Mouse (Mus musculus) gastrocnemius, adult 18-20 months (tissue): ENCODE measurements at regions not wholly inside any gene's neighbourhood (a gene's known extent, or its start where the extent isn't known, plus 50 kb on each side); places are given as distances from the start of the nearest gene placed in this dataset.

ENCODE experiments used
- DNase-seq: peaks from one replicate; pipeline ENCODE4 v3.0.0; 2021; ENCODE audit warnings: low spot score

DNA sequence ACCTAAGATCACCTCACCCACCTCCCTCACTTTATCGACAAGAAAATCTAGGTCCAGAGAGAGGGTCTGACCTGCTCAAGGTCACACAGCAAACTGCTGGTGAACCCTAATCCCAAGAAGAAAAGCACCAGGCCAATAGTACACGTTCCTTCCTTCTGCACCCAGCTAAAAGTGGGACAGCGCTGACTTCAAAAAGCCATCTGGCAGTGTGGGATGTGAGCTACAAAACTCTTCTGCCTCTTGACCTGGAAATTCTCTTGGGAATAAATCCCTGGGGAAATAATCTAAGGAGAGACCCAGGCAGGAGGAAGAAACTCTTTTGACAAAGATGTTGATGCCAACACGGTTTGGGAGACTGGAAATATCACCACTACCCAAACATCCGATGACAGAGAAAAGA, 175.4 kb downstream of the Cct6b start:
- DNase-seq = no peak

DNA sequence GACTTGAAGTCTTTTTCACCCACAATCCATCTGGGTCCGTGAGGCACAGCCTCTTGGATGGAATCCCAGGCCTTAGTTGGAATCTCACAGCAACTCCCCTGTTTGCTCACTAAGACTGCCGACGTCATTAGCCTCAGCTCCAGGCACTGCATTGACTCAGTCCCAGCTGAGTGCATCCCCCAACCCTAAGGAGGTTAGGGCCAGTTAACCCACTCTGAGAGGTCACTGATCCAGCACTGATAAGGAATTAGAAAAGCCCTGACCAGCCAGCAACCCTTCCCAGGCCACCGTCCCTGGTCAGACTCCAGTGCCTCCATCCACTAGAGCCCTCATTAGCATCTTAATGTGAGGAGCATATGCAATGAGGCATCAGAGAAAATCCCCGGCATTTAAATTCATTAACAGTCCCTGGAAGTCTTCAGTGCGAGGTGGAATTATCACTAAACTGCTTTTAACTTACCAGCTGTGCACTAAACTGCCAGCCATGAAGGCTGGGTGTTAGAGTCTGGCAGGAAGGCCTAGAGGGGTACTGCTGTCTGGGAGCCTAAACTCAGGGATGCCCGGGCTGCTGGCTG, 184.2 kb downstream of the Cct6b start:
- DNase-seq = no peak

DNA sequence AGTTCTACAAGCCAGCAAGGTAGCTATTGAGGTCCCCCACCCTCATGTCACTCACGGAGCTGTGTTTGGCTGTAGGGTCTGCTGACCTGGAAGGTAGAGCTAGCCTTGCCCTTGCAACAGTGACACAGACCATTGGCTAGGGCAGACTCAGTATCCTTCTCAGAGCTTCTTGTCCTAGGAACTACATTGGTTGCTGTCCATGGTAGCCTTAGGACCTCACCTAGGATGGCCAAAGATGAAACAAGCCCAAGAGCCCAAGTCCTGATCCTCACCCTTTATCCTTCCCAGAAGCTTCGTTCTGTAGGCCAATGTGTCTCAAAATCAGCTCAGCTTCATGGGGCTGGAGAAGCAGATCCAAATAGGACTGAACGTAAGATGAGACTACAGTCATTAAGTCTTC, 187.3 kb downstream of the Tmem132e start:
- DNase-seq = no peak

DNA sequence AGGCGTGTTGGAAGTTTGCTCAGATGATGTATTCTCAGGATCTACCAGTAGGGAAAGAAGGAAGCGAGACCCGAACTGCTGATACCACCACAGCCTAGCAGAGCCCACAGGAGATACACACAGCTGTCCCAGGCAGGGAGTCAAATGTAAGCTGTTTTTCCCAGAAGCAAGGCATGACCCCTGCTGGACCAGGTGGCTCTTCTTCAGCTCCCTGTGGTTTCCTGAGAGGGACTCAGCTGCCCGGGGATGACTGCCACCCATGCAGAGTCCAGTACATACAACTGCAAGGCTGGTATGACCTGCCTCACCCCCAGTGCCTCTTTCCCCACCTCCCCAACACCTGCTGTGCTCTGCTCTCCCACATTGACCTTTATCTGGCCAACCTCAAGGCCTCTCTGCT, 184.4 kb downstream of the Tmem132e start:
- no peak for DNase-seq

DNA sequence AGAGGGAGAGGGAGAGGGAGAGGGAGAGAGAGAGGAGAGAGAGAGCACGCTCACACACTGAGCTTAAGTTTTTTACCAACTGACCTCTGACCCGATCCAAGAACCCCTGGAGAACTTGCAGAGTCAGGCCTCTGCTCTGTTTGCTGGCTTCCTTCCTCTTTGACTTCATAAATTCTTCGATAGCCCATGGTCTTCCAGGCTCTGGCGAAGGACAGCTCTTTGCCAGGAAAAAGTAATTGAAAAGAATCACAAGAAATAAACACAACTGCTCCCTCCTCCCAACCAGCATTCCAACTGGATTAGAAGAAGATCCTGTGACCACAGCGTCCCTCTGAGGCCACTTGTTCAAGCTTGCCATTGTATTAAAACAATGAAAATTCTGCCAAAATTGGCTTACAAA, 182.8 kb downstream of the Tmem132e start:
- DNase-seq = peak; percentile 24

DNA sequence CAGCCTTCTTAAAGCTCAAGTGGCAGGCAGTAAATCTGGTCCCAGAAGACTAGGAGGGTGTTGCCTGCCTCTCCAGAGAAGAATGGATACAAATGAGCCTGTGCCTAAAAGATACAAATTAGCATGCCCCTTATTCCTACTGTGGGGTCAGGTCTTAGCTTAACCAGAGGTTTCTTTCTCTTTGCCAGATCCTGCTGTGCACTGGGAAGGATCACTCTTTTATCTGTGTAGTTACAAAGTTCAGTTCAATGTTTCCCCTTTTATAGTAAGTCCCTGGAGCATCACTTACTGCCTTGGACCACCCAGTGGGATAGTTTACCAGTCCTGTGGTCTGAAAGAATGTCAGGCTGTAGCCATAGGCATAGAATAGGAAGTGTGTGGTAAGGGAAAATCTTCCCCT, 181.1 kb downstream of the Tmem132e start:
- no peak for DNase-seq

DNA sequence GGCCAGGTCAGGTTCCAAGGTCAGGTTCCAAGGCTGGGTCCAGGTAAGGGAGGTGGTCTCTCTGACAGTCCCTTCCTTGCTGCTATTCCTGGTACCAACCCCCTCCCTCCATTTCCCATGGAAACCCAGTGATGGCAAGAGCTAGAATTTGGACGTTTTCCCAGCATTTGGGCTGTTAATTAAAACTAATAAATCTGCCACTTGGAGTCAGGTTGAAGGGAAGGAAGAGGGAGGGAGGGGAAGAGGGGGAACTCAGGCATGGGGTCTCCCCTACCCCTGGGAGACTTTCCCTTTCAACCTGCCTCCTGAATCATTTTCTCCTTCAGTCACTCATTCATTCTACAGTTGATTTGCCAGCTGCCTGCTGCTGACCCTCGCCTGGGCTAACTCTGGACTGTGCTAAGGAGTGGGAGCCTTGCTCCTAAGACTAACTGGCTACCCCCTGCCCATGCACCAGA, 179.5 kb downstream of the Tmem132e start:
- DNase-seq = no peak

DNA sequence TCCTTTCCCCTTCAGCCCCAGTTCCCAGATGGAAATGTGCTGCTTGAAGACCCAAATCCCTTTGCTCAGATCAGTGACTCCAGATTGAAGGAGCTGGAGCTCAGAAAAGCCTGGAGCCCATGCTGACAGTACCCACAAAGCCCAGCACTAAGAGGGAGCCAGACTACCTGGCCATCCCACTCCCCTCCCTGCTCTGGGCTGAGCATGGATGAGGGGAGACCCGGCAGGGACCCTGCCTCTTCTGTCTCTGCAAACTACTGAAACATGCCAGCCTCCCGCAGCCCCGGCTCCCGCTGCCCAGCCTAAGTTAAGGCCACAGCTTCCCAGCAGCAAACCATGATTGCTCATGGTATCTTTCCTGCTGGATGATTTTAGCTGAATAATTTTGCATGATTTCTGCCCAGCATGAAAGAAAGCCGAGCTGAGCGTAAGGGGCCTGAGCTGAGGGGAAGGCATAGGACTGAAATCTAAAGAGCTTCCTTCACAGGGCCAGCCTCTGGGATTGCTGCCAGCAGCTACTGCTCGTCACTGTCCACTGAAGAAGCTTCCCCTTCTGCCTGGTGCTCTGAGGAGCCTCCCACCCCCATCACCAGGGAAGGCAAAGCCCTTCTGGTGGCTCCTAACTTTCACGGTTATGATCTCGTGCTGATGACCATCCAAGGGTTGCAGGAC, 178.4 kb downstream of the Tmem132e start:
- peak; percentile 6 for DNase-seq

DNA sequence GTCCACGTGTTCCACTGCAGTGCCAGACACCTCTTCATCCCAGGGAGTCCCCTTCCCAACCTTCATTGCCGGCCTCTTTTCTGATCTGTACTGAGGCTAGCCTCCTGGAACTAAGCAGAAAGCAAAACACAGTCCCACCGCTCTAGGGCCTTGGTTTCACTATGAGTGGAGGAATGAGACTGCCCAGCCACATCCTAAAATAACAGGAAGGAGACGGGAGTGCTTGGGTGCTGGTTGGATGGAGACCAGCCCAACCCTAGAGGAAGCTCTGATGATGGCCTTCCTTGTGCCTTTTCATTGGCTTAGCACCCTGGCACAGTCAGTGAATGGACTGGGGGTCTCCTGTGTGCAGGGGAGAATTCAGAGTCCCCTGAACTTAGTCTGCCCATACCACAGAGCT, 177.4 kb downstream of the Tmem132e start:
- no peak for DNase-seq

DNA sequence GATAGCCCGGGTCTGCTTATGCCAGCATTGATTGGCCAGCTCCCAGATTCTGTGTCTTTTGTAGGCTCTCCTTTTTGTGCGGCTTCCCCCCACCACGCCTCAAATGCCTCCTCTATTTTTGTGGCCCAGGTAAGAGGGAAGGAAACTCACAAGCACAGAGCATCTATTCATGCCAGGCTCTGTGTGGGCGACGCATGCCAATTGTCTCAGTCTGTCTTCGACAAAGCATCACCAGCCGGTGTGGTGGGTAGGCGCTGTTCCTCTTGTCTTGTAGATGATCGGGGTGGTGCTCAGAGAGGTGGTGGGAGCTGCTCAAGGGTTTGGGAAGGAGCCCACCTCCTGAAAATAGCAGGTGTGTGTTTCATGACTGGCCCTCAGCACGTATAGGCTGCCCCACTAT, 175.5 kb downstream of the Tmem132e start:
- no peak for DNase-seq

DNA sequence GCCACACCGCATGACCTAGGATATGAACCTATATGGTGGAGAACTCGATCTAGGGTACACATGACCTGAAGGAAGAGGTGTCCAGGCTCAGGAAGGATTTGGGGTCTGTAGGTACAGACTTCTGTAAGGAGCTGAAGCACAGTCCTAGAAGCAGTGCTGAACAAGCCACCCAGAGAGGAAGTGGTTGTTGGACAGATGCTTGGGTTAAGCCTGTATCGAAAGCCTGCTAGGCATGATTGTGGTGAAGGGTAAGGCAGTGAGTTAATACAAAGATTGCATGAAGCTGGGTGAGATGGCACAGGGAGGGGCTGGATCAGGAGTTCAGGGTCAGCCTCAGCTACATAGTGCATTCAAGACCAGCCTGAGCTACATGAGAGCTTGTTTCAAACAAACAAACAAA, 153.3 kb downstream of the Tmem132e start:
- DNase-seq = no peak

DNA sequence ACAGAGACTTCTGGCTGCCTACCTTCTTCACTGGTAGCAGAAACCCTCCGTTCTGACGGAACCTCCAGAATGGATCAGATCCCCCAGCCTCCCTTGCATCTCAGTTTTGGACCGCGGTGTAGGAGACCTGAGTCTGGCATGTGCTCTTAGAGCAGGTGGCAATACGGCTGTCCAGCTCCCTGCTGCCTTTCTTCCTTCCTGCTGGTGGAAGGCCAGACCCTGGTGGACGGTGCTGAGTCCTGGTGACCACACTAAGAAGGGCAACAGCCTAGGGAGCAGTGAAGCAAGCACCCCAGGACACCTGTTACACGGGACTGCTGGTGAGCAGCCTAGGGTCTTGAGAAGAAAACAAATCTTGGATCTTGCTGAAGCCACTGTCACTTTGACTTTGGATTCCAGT, 152.7 kb downstream of the Tmem132e start:
- DNase-seq = no peak

DNA sequence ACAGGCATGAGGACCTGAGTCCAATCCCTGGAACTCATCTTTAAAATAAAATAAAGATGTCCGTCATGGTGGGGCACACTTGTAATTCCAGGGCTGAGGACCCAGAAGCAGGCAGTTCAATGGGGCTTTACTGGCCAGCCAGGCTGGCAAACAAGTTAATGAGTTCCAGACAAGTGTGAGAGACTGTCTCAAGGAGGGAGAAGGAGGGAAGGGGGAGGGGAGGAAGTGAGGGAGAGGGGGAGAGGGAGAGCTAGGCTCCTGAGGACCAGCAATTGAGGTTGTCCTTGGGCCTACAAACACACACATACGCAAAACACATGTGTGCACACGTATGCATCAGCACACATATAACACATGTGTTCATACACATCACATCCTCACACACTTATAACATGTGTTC, 149.2 kb downstream of the Tmem132e start:
- no peak for DNase-seq

DNA sequence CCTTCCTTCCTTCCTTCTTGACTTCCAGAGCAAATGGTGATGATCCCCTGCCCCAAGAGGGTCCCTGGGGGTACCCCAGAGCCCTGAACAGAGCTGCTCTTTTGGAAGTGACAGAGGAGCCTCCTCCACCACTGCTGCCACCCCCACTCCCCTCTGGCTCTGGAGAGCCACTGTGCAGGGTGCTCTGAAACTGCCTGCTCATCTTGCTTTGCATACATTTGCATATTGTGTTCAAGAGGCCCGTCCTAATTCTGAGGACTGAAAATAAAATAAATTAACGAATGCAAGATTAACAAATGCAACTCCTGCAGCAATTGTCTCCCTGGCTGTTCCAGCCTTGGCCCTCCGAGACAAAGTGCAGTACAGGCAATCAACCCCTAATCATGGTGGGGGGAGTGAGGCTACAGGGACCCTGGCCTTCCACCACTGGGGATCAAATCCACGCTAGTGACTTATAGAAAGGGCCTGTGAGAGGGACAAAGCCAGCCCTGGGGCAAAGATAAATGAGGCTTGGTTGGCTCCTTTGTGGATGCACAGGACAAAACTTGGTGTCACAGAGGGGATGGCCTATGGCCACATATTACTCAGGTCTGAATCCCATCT, 134.6 kb downstream of the Tmem132e start:
- no peak for DNase-seq

DNA sequence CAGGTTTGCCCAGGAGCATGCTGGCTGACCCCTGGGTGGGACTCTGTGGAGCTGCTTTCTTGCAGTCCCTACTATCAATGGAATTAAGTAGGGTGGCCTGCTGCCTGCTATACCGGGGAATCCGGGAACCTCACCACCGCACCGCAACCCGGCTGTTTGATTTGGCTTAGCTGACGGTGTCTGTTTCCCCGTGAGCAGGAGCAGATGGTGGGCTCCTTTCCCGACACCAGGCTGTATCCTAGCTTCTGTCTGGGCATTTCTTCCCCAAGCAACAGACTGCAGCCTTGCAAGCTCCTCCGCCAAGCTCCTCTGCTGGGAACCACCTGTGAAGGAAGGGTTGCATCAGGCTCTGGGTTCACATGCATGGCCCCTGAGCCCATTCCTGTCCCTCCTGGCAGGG, 132.7 kb downstream of the Tmem132e start:
- DNase-seq = no peak

DNA sequence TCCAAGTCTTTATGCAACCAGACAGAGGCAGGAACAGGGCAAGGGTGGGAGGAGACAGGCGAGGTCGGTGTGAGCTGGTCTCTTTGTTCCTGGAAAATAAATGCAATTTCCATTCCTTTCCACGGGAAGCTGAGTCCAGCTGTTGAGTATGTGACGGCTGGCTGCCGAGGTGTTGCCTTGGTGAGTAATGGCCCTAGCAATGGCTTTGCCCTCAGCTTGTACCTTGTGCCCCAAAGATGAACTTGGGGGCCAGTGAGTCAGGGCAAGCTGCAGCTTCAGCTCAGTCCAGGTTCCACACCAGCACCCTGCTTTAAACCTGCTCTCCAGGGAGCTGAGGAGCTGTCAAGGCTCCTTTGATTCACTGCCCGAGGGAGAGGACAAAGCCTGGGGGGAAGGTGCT, 130.0 kb downstream of the Tmem132e start:
- no peak for DNase-seq

DNA sequence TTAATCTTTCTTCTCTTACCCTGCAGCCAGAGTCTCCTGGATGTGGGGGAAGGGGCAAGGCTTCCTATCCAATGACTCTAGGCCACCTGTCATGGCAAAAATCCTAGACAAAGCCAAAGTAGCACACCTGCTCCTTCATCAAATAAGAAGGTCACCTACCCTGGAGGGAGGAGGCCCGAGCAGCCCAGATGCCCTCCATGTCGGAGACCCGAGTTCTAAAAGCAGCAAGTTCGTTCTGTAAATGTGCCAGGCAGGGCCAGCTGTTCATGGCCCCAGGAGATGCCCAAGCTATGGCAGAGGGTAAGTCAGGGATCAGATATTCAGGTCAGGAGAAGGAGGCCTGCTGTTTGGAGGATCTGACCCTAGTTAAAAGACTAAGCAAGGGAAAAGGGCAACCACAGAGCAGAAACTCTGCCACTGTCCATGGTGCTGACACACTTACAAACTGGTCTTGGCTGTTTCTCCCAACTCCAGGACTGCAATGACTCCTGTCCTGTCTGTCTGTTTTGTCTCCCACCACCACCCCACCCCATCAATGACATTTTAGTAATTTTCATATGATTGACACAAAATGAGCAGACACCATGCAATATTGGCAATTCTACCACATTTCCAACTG, 125.9 kb downstream of the Tmem132e start:
- DNase-seq = no peak

DNA sequence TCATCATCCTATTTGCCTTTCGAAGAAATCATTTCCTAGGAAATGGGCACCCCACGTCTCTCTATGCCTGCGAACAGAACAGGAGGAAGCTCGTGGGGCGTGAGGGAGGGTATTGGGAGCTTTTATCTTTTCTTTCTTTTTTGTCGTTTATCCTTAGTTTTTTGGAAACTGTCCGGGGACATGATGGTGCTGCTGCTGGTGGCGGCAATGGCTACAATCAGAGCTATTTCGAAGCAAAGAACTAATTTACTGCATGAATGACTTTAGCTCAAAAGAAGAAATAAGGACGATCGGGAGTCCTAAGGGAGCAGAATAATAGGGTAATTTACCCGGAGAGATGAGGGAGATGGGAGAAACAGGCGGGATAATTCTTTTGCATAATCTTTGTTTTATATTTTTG, 119.9 kb downstream of the Tmem132e start:
- DNase-seq = no peak
